Mouse (Mus musculus) liver, adult 2 months (tissue): ENCODE results near the gene Pgs1. TPM values are rescaled to one million over a fixed set of nuclear protein-coding genes. Genes with fewer than 3 reads are reported as not detected.

Experiments
- DNase-seq: peaks from one replicate; pipeline ENCODE4 v3.0.0-alpha.2; 2011; ENCODE audit warnings: low read depth, low spot score; ENCODE audit errors: extremely low read depth
- H3K27ac ChIP-seq: fragments of 200-500 bp; replicated peaks from 2 replicates; pipeline ENCODE4 v1.5.1; 2012; ENCODE audit warnings: low read depth, mild to moderate bottlenecking, control low read depth, inconsistent platforms, low read length; ENCODE audit not compliant: insufficient read depth
- H3K27me3 ChIP-seq: fragments of 200-500 bp; 2 replicates; pipeline ENCODE4 v1.6.1; 2012; ENCODE audit warnings: mild to moderate bottlenecking, moderate library complexity, low read length, inconsistent platforms; ENCODE audit not compliant: control insufficient read depth, insufficient read depth
- H3K36me3 ChIP-seq: fragments of 200-500 bp; 2 replicates; pipeline ENCODE4 v1.6.1; 2012; ENCODE audit warnings: low read length, inconsistent platforms; ENCODE audit not compliant: control insufficient read depth, insufficient read depth
- H3K4me1 ChIP-seq: fragments of 200-500 bp; 2 replicates; pipeline ENCODE4 v1.6.1; 2011; ENCODE audit warnings: low read length; ENCODE audit not compliant: control insufficient read depth, insufficient read depth
- H3K4me3 ChIP-seq: fragments of 200-500 bp; 2 replicates; pipeline ENCODE4 v1.5.1; 2011; ENCODE audit warnings: low read depth, mild to moderate bottlenecking, control low read depth, low read length, moderate library complexity; ENCODE audit not compliant: insufficient read depth
- H3K79me2 ChIP-seq: fragments of 200-500 bp; 2 replicates; pipeline ENCODE4 v1.6.1; 2012; ENCODE audit warnings: inconsistent platforms, mild to moderate bottlenecking, low read length, moderate library complexity; ENCODE audit not compliant: control insufficient read depth, insufficient read depth
- H3K9ac ChIP-seq: fragments of 200-500 bp; 2 replicates; pipeline ENCODE4 v1.6.1; 2012; ENCODE audit warnings: low read depth, mild to moderate bottlenecking, control low read depth, inconsistent platforms, low read length
- CTCF ChIP-seq: fragments of 200-500 bp; IDR thresholded peaks from 2 replicates; pipeline ENCODE4 v1.5.1; 2011; ENCODE audit warnings: low read depth, low read length, control low read depth
- POLR2A ChIP-seq: fragments of 200-500 bp; IDR thresholded peaks from 2 replicates; pipeline ENCODE4 v1.6.1; 2011; ENCODE audit warnings: low read length, control low read depth; ENCODE audit not compliant: insufficient read depth; ENCODE audit errors: extremely low read depth
- WGBS: fragments of 180-500 bp; shearing (Covaris S2); methylation state at CpG from one replicate; pipeline ENCODE4 v1.1.7; 2018; 5-methylcytosine and 5-hydroxymethylcytosine counted together
- polyA plus RNA-seq: library from polyadenylated mRNA; depleted of rRNA; stranded (reverse); fragments of >200 nt; gene quantifications from 2 replicates; pipeline ENCODE4 v1.2.3, GENCODE M21; 2012
- total RNA-seq: library from RNA; depleted of rRNA; stranded (reverse); fragments of >200 nt; gene quantifications from 2 replicates; pipeline ENCODE4 v1.2.3, GENCODE M21; 2014

Gene Pgs1
- total and polyA plus RNA-seq, 2 experiments: 4.7 to 22.1 TPM

DNA sequence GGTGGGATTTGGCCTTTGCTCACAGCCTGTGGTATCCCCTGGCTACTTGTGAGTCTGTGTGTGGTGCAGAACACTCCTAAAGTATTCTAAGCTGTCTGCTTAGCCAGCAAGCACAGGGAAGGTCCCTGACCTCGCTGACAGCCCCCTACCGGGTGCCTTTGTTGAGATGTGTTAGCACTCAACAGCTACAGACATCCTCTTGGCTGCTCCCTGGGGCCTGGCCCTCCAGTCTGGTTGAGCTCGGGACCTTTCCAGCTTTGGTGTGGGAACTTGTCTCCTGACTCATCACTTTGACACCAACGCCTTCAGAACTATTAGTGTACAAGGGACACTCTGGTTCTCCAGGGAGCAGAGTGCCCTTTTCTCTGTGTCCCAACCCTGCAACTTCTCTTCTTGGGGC, 44.2 kb upstream of the Pgs1 start:
- Histone ChIP-seq H3K27me3 (no peaks in the 10 kb centered on the region), H3K36me3 (no peaks in the 10 kb centered on the region), H3K4me1 (peaks cover 5% of the 10 kb centered on the region; the same call in 1 of the 2 replicates), H3K79me2 (no peaks in the 10 kb centered on the region), H3K9ac (no peak overlapping the region), H3K27ac (no peak overlapping the region), H3K4me3 (no peak overlapping the region)
- 68% methylated on average over 4 of the region's 4 CpGs for WGBS
- DNase-seq: no peak
- no peak for TF ChIP-seq CTCF
- no peak for TF ChIP-seq POLR2A

DNA sequence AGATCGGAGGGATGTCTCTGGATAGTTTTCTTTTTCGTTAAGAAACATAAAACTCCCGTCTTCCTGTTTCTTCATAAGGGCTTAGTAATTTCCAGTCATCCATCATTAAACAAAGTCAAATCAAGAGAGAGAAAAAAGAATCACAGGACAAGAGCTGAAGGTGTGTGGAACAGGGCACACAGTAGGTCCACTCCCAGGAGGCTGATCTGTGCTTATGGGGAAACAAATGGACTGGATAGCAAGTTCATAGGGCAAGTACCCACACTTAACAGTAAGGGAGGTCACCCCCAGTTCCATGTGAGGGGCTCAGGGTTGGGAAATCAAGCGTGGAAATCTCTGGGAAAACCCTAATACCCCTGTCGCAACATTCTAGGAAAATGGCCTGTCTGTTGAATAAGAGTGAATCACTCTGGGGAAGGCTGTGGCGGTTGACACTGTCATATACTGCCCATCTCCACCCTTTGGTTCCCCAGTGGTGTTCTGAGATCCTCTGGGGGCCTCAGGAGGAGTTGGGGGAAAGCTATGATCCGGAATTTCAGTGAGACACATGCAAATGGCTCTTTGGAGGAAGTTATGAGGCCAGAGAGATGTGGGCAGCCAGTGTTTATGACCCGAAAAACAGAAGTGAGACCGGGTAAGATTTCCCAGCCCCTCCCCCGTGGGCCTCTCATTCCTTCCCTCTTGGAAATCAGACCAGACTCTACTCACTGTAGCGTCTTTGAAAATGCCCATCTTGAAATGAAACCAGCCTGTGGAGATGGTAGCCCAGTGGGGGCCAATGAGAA, 39.7 kb upstream of the Pgs1 start:
- TF ChIP-seq CTCF (no peak), POLR2A (no peak)
- H3K36me3 ChIP-seq: no peaks in the 10 kb centered on the region
- no peaks in the 10 kb centered on the region for H3K27me3 ChIP-seq
- H3K4me3 ChIP-seq: no peak overlapping the region
- H3K4me1 ChIP-seq: peaks cover 5% of the 10 kb centered on the region; the same call in 1 of the 2 replicates
- H3K27ac ChIP-seq: no peak overlapping the region
- H3K9ac ChIP-seq: no peak overlapping the region
- no peaks in the 10 kb centered on the region for H3K79me2 ChIP-seq
- DNase-seq: peak; percentile 33
- WGBS: 83% methylated on average over 11 of the region's 11 CpGs

DNA sequence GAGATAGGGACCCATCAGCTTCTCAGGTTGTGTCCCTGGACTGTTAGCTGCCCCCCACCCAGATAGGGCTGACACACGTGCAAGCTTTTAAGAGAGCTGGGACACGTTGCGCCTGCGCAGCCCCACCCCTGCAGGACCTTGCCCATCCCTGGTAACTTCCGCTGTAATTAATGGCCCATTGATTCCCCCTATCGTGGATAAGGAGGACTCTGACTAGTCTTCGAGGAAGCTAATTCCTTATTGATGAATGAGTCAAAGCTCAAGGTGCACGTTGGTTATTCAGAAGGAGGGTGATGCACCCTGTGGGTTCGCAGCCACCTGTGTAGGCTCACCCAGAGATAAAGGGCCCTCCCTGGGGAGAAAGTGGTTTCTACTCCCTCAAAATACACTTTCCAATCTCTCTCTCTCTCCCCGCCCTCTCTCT, 39.1 kb upstream of the Pgs1 start:
- Histone ChIP-seq H3K79me2 (no peaks in the 10 kb centered on the region), H3K36me3 (no peaks in the 10 kb centered on the region), H3K27ac (no peak overlapping the region), H3K4me3 (no peak overlapping the region), H3K27me3 (no peaks in the 10 kb centered on the region), H3K9ac (no peak overlapping the region), H3K4me1 (peaks cover 5% of the 10 kb centered on the region; the same call in 1 of the 2 replicates)
- DNase-seq: no peak
- WGBS: 76% methylated on average over 10 of the region's 10 CpGs
- TF ChIP-seq CTCF (no peak), POLR2A (no peak)

DNA sequence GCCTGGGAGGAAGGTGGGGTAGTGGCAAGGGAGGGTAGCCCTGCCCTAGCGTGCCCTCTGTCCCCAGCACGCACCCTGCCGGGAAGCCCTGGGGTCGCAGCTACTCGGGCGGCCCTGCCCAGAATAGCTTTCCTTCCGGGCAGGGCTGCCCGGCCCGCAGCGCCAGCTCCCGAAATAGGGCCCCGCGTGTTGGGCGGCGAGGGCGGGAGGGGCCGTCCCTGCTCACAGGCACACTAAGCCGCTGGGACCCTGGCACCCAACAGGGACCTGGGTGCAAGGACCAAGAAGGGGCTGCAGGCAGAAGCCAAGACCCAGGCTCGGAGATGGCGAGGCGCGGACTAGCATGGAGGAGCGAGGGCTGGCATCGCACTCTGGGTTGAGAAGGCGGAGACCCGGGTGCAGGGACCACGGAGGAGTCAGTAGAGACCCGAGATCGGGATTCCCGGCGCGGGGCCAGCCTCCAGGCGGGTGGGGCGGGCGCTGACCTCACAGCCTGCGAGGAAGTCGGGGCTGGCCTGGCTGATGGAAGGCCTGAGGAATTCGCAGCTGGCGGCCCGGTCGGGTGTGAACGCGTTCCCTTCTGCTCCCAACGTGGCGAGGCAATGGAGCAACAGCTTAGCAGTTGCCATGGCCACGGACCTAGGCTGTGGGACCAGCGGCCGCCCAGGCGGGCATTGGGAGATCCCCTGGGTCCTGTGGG, 36.5 kb upstream of the Pgs1 start:
- DNase-seq: no peak
- H3K27ac ChIP-seq: peak overlapping the region; percentile 49
- H3K36me3 ChIP-seq: no peaks in the 10 kb centered on the region
- peaks cover 5% of the 10 kb centered on the region; the same call in 1 of the 2 replicates for H3K4me1 ChIP-seq
- H3K79me2 ChIP-seq: no peaks in the 10 kb centered on the region
- TF ChIP-seq POLR2A (no peak), CTCF (0 out of 2 replicates have a peak, but pooled peaks have one; percentile 24)
- peak overlapping the region; percentile 56 for H3K4me3 ChIP-seq
- H3K27me3 ChIP-seq: no peaks in the 10 kb centered on the region
- WGBS: 22% methylated on average over 49 of the region's 49 CpGs
- H3K9ac ChIP-seq: peak overlapping the region; percentile 67

DNA sequence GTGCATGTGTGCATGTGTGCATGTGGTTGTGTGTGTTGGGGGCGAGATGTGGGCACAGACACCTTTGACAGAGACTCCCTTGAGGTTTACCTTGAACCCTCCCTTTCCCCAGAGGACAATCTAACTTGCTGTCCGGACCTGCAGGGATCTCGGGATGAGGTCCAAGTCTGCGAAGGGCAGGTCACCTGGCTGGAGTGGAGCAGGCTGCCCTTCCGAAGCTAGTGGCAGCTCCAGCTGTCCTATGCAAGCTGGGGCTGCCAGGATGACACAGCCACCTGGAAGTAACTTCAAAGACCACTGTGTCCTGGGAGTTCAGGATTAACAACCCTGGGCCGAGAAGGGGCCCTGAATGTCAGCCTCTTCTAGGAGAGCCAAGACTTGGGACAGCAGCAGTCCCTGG, 34.7 kb upstream of the Pgs1 start:
- TF ChIP-seq POLR2A (no peak), CTCF (no peak)

More for the DNA sequence above, 34.7 kb upstream of the Pgs1 start:
- Histone ChIP-seq H3K27me3 (no peaks in the 10 kb centered on the region), H3K9ac (no peak overlapping the region), H3K36me3 (no peaks in the 10 kb centered on the region), H3K27ac (no peak overlapping the region), H3K4me1 (no peaks in the 10 kb centered on the region), H3K79me2 (no peaks in the 10 kb centered on the region), H3K4me3 (no peak overlapping the region)
- WGBS: 79% methylated on average over 6 of the region's 6 CpGs
- DNase-seq: peak; percentile 28
